Mouse (Mus musculus): ENCODE results near the gene Srcin1.

Srcin1 gene

GRCm38 (mm10) chr11:97576136-97576906, at the start of gene Srcin1:
Gene Srcin1 (minus strand): TSS chr11:97576186.
- peak; percentile 94 for DNase-seq

GRCm38 (mm10) chr11:97625551-97625950, 49.6 kb upstream of the Srcin1 start:
- DNase-seq: no peak

- no peak for DNase-seq
Observed at GRCm38 (mm10) chr11:97623166-97623565, 47.2 kb upstream of the Srcin1 start.

- DNase-seq: peak; percentile 78
Observed at GRCm38 (mm10) chr11:97622440-97622839, 46.5 kb upstream of the Srcin1 start.

GRCm38 (mm10) chr11:97619391-97619795, 43.4 kb upstream of the Srcin1 start:
- peak; percentile 89 for DNase-seq

- peak; percentile 44 for DNase-seq
Observed at GRCm38 (mm10) chr11:97618368-97618767, 42.4 kb upstream of the Srcin1 start.

GRCm38 (mm10) chr11:97615276-97615675, 39.3 kb upstream of the Srcin1 start:
- no peak for DNase-seq

GRCm38 (mm10) chr11:97611076-97611475, 35.1 kb upstream of the Srcin1 start:
- peak; percentile 49 for DNase-seq

GRCm38 (mm10) chr11:97609743-97610142, 33.8 kb upstream of the Srcin1 start:
- no peak for DNase-seq

- no peak for DNase-seq
Observed at GRCm38 (mm10) chr11:97608933-97609332, 32.9 kb upstream of the Srcin1 start.

- DNase-seq: no peak
Observed at GRCm38 (mm10) chr11:97607056-97607725, 31.2 kb upstream of the Srcin1 start.

- peak; percentile 43 for DNase-seq
Observed at GRCm38 (mm10) chr11:97603891-97604290, 27.9 kb upstream of the Srcin1 start.

- DNase-seq: no peak
Observed at GRCm38 (mm10) chr11:97602223-97602622, 26.2 kb upstream of the Srcin1 start.

GRCm38 (mm10) chr11:97599104-97599503, 23.1 kb upstream of the Srcin1 start:
- no peak for DNase-seq

- DNase-seq: no peak
Observed at GRCm38 (mm10) chr11:97597945-97598691, 22.1 kb upstream of the Srcin1 start.

GRCm38 (mm10) chr11:97594136-97594535, 18.1 kb upstream of the Srcin1 start:
- no peak for DNase-seq

GRCm38 (mm10) chr11:97591910-97592309, 15.9 kb upstream of the Srcin1 start:
- no peak for DNase-seq

- no peak for DNase-seq
Observed at GRCm38 (mm10) chr11:97590227-97590960, 14.4 kb upstream of the Srcin1 start.

GRCm38 (mm10) chr11:97589216-97589615, 13.2 kb upstream of the Srcin1 start:
- DNase-seq: no peak

GRCm38 (mm10) chr11:97585932-97586331, 9.9 kb upstream of the Srcin1 start:
- DNase-seq: peak; percentile 32

- DNase-seq: peak; percentile 42
Observed at GRCm38 (mm10) chr11:97584476-97584875, 8.5 kb upstream of the Srcin1 start.

GRCm38 (mm10) chr11:97579088-97579857, 3.3 kb upstream of the Srcin1 start:
- DNase-seq: no peak

Data from kidney, adult 18-20 months (tissue).